22 mouse cellular contexts compared by ENCODE assay signal in genomic region chr5:96924736-96925429, GRCm38 (mm10).
A peak's percentile ranks its signal among the peaks of the same experiment; 100 is the strongest.
DNase-seq lines count a peak whose midpoint lies in the region; ATAC-seq lines count a peak whose summit lies in the region.
"Had no signal": no experiment of that assay in that cellular context is flagged by ENCODE, and none has a peak within 500 bp of the region (broad histone marks: within the 10 kb centered on the region; RNA-seq: fewer than 3 reads in every experiment).

No protein-coding gene starts in this region.

- peak; percentile 75 for ATAC-seq in CD4-positive, CD25-positive, alpha-beta regulatory T cell, adult 4 months
- ATAC-seq in inflammation-experienced regulatory T-cells, adult 6 months = peak; percentile 40
- ATAC-seq: forebrain, embryonic 14.5 days; midbrain, embryonic 13.5 days had no signal

- peak; percentile 22 for DNase-seq in testis, postnatal 10 days (ENCODE audit: low spot score)
- DNase-seq in testis, postnatal 14 days (ENCODE audit: low spot score) = no peak
- DNase-seq in urinary bladder, postnatal 36 days (ENCODE audit: low spot score in 2 of 2) = no peak
- DNase-seq in thymus, postnatal 4 days = no peak
- DNase-seq in lung, adult 18-20 months = no peak
- DNase-seq: adrenal gland, postnatal 14 days; cerebellum, adult 11 months; cerebellum, adult 9-10 months; cerebellum, postnatal 36 days; embryo, embryonic 11 days; gastrocnemius, postnatal 14 days; kidney, adult 18-20 months; kidney, postnatal 4 days; layer of hippocampus, postnatal 36 days; left cerebral cortex, postnatal 4 days; right cerebral cortex, postnatal 25 days; thymus, adult 18-20 months; thymus, postnatal 25 days had no signal
